Mouse (Mus musculus): Measurements from ENCODE around the gene Slc9a9. TPM values are rescaled to one million over a fixed set of nuclear protein-coding genes. Genes with fewer than 3 reads are reported as not detected.

Gene Slc9a9
- 10 to 100 TPM; 37.3 to 43.1 TPM for total RNA-seq (2023)

GRCm38 (mm10) chr9:94669791-94670577 is at the start of gene Slc9a9:
Gene Slc9a9, plus strand, starts transcription at chr9:94669909.

Other genes with a start within 250 kb of the Slc9a9 start
- gene 1190002N15Rik, start 131.8 kb upstream of the Slc9a9 start, total RNA-seq (2023), result 1 to 10 TPM; 5.1 to 5.8 TPM

Data from neutrophil, adult 59 days (primary cell).